Mouse (Mus musculus): ENCODE results near the gene Hamp2.
"Not testable (repeated sequence)": the region's sequence is repeated elsewhere in the genome, so short reads cannot be mapped to it uniquely, and the experiment has no call there.

Hamp2 gene

DNA sequence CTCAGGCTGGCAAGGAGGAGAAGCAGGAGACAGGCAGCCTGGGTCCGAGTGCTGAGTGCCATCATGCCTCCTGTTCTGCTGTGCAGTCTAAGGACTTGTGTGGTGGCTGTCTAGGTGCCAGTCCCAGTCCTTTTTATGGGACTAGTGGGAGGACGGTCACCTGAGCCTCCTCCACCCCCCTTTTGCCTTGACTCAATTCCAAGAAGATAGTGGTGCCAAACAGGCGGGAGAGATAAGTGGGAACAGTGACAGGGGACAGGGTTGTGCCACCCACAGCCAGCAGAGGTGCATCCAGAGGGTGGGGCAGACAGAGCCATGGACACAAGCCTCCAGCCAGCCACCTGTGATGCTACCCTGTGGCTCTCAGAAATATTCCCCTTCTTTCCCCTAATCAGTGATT lies 410 bp downstream of the Hamp2 start:
- POLR2A ChIA-PET, result no interaction called here
- CTCF ChIA-PET, result no interaction called here

- CTCF ChIA-PET, POLR2A ChIA-PET: not testable (repeated sequence)
Observed at GRCm38 (mm10) chr7:30922490-30922889, 2.0 kb downstream of the Hamp2 start.

DNA sequence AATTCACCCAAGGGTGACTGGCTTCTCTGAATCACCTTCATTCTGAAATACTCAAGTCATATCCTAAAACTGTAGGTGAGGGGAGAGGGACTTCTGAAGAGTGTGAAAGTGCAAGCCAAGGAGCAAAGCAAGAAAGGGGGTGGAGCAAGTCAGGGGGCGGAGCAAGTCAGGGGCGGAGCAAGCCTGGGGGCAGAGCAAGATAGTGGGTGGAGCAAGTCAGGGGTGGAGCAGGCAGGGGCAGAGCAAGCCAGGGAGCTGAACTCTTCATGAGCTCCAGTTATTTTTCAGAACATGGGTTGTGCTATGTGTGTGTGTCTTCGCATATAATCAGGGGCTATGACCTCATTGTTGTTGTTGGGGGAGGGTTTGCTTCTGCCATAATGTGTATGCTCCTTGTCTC lies 4.3 kb downstream of the Hamp2 start:
- ChIA-PET POLR2A (interaction anchor here in 3 of 4 experiments (0.5 to 1.0 kb wide), 3 partner anchors 36 to 37 kb away, joined by 3 read pairs; partner anchors contain the start of gene Usf2 (in 2 of the 3)), CTCF (interaction anchor here in 2 of 4 experiments (0.5 to 0.8 kb wide), 2 partner anchors 60 to 109 kb away, joined by 3 to 4 read pairs; no protein-coding TSS in a partner anchor)

DNA sequence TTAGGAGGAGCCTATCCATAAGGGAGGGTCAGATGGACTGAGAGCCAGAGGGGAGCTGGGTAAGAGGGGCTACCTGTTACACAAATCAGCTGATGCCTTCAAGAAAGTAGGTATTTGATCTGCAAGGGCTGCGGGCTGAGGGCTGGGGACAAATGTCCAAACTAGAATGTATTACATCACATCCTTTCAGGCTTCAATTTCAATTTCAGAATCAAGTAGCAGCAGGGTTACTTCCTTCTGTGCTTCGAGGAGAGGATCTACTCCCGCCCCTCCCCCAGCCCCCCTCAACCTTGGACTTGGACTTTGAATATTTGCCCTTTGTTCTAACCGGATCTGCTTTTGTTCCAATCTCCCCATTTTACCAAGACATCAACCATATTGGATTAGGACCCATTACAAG lies 7.3 kb downstream of the Hamp2 start:
- ChIA-PET CTCF (interaction anchor here in 1 of 4 experiments (0.7 kb wide), 1 partner anchor 58 kb away, joined by 3 read pairs; no protein-coding TSS in a partner anchor), POLR2A (interaction anchor here in 1 of 4 experiments (1.0 kb wide), 1 partner anchor 51 kb away, joined by 3 read pairs; no protein-coding TSS in a partner anchor)

- POLR2A ChIA-PET, result interaction anchor here in 2 of 4 experiments (0.8 to 1.0 kb wide), 4 partner anchors 10 to 180 kb away, joined by 3 to 4 read pairs (median 3); partner anchors contain the start of gene Usf2 (in 1 of the 2)
Observed at GRCm38 (mm10) chr7:30916713-30917112, 7.8 kb downstream of the Hamp2 start.

GRCm38 (mm10) chr7:30914732-30915131 lies 9.7 kb downstream of the Hamp2 start, which contains the start of gene Mag:
Gene Mag (minus strand): TSS chr7:30914873.
- POLR2A ChIA-PET, result interaction anchor here in 2 of 4 experiments (1.0 to 1.6 kb wide), 4 partner anchors 8 to 266 kb away, joined by 3 read pairs; no protein-coding TSS in a partner anchor

More at GRCm38 (mm10) chr7:30916713-30917112, 7.8 kb downstream of the Hamp2 start:
- CTCF ChIA-PET, result interaction anchor here in 2 of 4 experiments (0.9 to 1.2 kb wide), 2 partner anchors 39 to 57 kb away, joined by 3 read pairs; partner anchors contain the start of genes Fam187b (in 1 of the 2) and Lsr (in 1 of the 2)

GRCm38 (mm10) chr7:30909773-30910172 lies 14.7 kb downstream of the Hamp2 start:
- ChIA-PET CTCF (no interaction called here), POLR2A (interaction anchor here in 2 of 4 experiments (0.5 to 0.6 kb wide), 2 partner anchors 12 to 123 kb away, joined by 3 read pairs; no protein-coding TSS in a partner anchor)

More at GRCm38 (mm10) chr7:30914732-30915131, 9.7 kb downstream of the Hamp2 start, which contains the start of gene Mag:
- CTCF ChIA-PET, result interaction anchor here in 1 of 4 experiments (0.7 kb wide), 1 partner anchor 46 kb away, joined by 7 read pairs; no protein-coding TSS in a partner anchor

- POLR2A ChIA-PET, result no interaction called here
- CTCF ChIA-PET, result no interaction called here
Observed at GRCm38 (mm10) chr7:30908992-30909431, 15.5 kb downstream of the Hamp2 start.

DNA sequence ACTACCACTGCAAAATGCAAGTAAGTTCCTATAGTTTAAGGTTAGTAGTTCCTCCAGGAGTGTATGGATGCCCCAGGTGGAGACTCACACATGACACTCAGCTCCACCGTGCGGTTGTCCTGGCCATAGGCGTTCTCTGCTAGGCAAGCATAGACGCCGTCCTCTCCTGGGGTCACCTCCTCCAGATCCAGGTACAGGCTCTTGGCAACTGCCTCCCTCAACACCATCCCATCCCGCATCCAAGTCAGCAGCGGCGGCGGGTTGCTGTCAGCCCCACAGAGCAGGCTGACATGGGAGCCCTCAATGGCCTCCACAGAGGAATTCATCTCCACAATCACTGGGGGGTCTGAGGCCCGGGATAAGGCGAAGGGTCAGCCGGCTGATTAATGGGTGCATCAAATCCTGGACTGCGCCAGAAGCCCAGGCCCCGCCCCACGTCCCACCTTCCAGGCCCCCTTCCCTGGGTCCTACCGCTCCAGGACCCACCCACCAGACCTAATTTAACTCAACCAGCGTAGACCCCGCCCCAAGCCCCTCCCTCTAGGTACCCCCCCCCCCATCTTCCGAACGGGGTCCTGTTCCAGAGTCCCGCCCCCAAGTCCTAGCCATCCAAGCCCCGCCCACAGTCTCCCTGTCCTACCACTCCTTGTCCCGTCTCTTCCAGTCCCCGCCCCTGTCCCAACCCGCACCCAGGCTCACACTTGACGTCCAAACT lies 16.0 kb downstream of the Hamp2 start:
- POLR2A ChIA-PET, result interaction anchor here in 1 of 4 experiments (0.6 kb wide), 1 partner anchor 11 kb away, joined by 3 read pairs; no protein-coding TSS in a partner anchor
- CTCF ChIA-PET, result interaction anchor here in 1 of 4 experiments (0.6 to 1.1 kb wide), 2 partner anchors 10 to 95 kb away, joined by 3 to 4 read pairs; no protein-coding TSS in a partner anchor

GRCm38 (mm10) chr7:30904042-30904441 lies 20.4 kb downstream of the Hamp2 start:
- ChIA-PET POLR2A (interaction anchor here in 1 of 4 experiments (0.9 to 1.2 kb wide), 2 partner anchors 52 to 64 kb away, joined by 3 to 4 read pairs; partner anchors contain the start of gene Usf2), CTCF (interaction anchor here in 2 of 4 experiments (0.7 to 1.3 kb wide), 3 partner anchors 31 to 93 kb away, joined by 3 read pairs; no protein-coding TSS in a partner anchor)

GRCm38 (mm10) chr7:30895217-30895616 lies 29.3 kb downstream of the Hamp2 start:
- CTCF ChIA-PET, result interaction anchor here in 1 of 4 experiments (0.8 kb wide), 1 partner anchor 117 kb away, joined by 3 read pairs; no protein-coding TSS in a partner anchor

GRCm38 (mm10) chr7:30892515-30892914 lies 32.0 kb downstream of the Hamp2 start:
- CTCF ChIA-PET, result no interaction called here
- POLR2A ChIA-PET, result interaction anchor here in 2 of 4 experiments (0.6 to 0.9 kb wide), 3 partner anchors 13 to 241 kb away, joined by 3 to 5 read pairs (median 3); no protein-coding TSS in a partner anchor

More at GRCm38 (mm10) chr7:30895217-30895616, 29.3 kb downstream of the Hamp2 start:
- POLR2A ChIA-PET, result interaction anchor here in 1 of 4 experiments (1.1 kb wide), 1 partner anchor 8 kb away, joined by 3 read pairs; no protein-coding TSS in a partner anchor

GRCm38 (mm10) chr7:30891746-30892145 lies 32.7 kb downstream of the Hamp2 start:
- POLR2A ChIA-PET, result interaction anchor here in 1 of 4 experiments (0.9 kb wide), 1 partner anchor 13 kb away, joined by 3 read pairs; no protein-coding TSS in a partner anchor
- CTCF ChIA-PET, result interaction anchor here in 1 of 4 experiments (0.6 kb wide), 1 partner anchor 32 kb away, joined by 4 read pairs; no protein-coding TSS in a partner anchor

- ChIA-PET CTCF (interaction anchor here in 1 of 4 experiments (0.7 kb wide), 1 partner anchor 66 kb away, joined by 6 read pairs; the partner anchor contains the start of gene Usf2), POLR2A (no interaction called here)
Observed at GRCm38 (mm10) chr7:30890681-30891080, 33.8 kb downstream of the Hamp2 start.

DNA sequence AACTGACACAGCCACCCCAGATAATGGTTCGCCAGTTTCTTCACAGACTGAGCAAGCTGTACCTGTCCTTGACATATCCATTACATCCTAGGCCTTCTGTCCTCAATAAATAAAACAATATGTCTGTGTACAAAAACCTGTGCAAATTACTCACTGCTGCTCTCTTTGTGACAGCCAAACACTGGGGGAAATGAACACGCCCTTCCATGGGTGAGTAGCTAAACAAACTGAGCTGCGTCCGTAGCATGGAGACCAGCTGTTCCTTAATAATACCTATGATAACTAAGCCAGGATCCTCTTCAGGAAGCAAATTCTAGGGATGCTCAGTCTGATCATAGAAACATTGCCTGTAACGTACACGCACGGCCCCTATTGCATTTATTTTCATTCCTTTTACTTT lies 35.7 kb downstream of the Hamp2 start:
- CTCF ChIA-PET, result interaction anchor here in 2 of 4 experiments (0.6 to 1.0 kb wide), 2 partner anchors 16 to 30 kb away, joined by 3 to 5 read pairs; no protein-coding TSS in a partner anchor
- POLR2A ChIA-PET, result interaction anchor here in 1 of 4 experiments (0.9 to 1.5 kb wide), 2 partner anchors 16 to 182 kb away, joined by 3 to 4 read pairs; no protein-coding TSS in a partner anchor

GRCm38 (mm10) chr7:30887568-30888188 lies 36.8 kb downstream of the Hamp2 start:
- POLR2A ChIA-PET, result interaction anchor here in 1 of 4 experiments (1.1 kb wide), 1 partner anchor 8 kb away, joined by 3 read pairs; no protein-coding TSS in a partner anchor
- CTCF ChIA-PET, result interaction anchor here in 1 of 4 experiments (0.6 kb wide), 1 partner anchor 219 kb away, joined by 3 read pairs; no protein-coding TSS in a partner anchor

- ChIA-PET CTCF (no interaction called here), POLR2A (interaction anchor here in 1 of 4 experiments (1.1 kb wide), 1 partner anchor 9 kb away, joined by 3 read pairs; no protein-coding TSS in a partner anchor)
Observed at GRCm38 (mm10) chr7:30886852-30887251, 37.6 kb downstream of the Hamp2 start.

DNA sequence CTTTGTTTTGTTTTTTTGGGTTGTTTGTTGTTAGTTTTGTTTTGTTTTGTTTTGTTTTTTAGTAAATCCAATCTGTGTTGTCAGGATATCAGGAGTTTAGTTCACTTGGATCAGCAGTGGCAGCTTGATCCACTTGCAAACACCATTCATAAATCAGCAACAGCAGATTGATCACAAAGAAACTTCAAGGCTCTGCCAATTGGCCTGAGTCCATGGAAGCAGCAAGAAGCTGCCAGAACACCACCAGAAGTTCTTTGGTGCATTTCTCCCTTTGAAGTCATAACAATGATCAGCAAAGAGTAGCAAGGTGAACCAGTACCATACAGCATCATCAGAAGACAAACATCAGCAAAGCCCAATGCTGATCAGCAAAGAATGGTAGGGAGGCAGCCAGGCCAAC lies 40.4 kb downstream of the Hamp2 start:
- POLR2A ChIA-PET, result interaction anchor here in 1 of 4 experiments (0.9 to 1.0 kb wide), 3 partner anchors 10 to 128 kb away, joined by 3 to 4 read pairs (median 4); no protein-coding TSS in a partner anchor
- CTCF ChIA-PET, result interaction anchor here in 2 of 4 experiments (1.4 to 4.2 kb wide), 5 partner anchors 10 to 194 kb away, joined by 3 to 18 read pairs (median 4); partner anchors contain the start of genes Fam187b (in 1 of the 2) and Lsr (in 1 of the 2)
